Mouse (Mus musculus): ENCODE results near the gene Vmn2r18. TPM values are rescaled to one million over a fixed set of nuclear protein-coding genes. Genes with fewer than 3 reads are reported as not detected.

Gene Vmn2r18
- polyA plus RNA-seq (2015; fragmentation: Nextera tagmentation; extraction: Ambion mirVana), result not detected in 2 replicates

DNA sequence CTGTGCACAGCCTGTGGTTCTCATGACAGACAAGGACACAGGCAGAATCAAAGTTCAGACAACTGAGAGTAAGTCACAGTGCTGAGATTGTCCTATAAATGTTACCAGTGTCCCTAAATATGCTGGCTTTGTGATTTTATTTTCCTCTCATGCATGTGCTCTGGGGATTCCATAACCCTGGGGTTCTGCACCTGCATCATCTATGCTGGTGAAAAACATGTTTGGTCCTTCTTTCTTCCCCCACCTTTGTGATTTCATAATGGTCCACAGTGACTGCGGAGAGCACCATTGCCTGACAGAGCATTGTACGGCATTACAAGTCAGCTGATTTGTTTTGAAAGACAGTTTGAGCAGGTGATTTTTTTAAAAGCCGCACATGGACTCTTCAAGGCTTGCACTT, at the start of gene Vmn2r18:
Vmn2r18 (minus strand) TSS at position 101 of the 400 bp plus-strand sequence.

GRCm38 (mm10) chr5:151650700-151651410, 45.0 kb upstream of the Vmn2r18 start, which contains the start of gene Rfc3:
TSS of gene Rfc3 (minus strand) at chr5:151651242.

Other genes with a start within 250 kb of the Vmn2r18 start
- gene Gm42906, start 177.9 kb downstream of the Vmn2r18 start, polyA plus RNA-seq (2015; fragmentation: Nextera tagmentation; extraction: Ambion mirVana), result not detected in 2 replicates
- 20.0 and 23.1 TPM in 2 replicates for gene Rfc3, start 45.2 kb upstream of the Vmn2r18 start, polyA plus RNA-seq (2015; fragmentation: Nextera tagmentation; extraction: Ambion mirVana)